Mouse (Mus musculus) heart, postnatal 0 days (tissue): ENCODE data around the gene Cfap57.

Source experiments
- CTCF ChIP-seq: IDR thresholded peaks from 2 replicates; pipeline ENCODE4 v1.5.1; 2016; ENCODE audit warnings: antibody characterized with exemption, control low read depth, low read depth
- EP300 ChIP-seq: IDR thresholded peaks from 2 replicates; pipeline ENCODE4 v1.6.1; 2016; ENCODE audit warnings: antibody characterized with exemption, low read depth

DNA sequence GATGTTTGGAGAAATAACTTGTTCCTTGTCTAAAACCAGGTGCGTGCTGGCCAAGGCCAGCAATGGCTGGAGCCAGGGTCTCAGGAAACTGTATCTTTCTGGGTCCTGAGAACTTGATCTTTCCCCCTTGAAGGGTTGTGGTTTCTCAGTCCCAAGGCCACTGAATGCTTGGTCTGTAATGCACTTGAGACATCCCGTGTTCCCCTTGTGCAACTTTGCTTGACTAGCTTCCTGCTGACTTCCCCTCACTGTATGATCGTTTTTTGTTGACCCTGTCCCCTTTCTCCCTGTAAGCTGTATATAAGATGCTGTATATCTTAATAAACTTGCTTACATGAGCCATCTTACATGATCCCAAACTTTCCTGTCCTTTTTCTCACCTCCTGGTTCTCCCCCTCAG, 10.7 kb downstream of the Cfap57 start:
- no peak for TF ChIP-seq CTCF
- no peak for TF ChIP-seq EP300
